Comparison of ENCODE assay signal across 20 mouse cellular contexts in genomic region chr6:92636431-92636830, GRCm38 (mm10).
"Had no signal": no experiment of that assay in that cellular context is flagged by ENCODE, and none has a peak within 500 bp of the region (broad histone marks: within the 10 kb centered on the region; RNA-seq: fewer than 3 reads in every experiment).

No protein-coding gene starts in this region.

- H3K27ac ChIP-seq: liver, embryonic 15.5 days; midbrain, embryonic 10.5 days; midbrain, embryonic 12.5 days; neural tube, embryonic 13.5 days; neural tube, embryonic 15.5 days had no signal

- ATAC-seq: liver, postnatal 0 days; midbrain, embryonic 16.5 days had no signal

- H3K9me3 ChIP-seq: liver, embryonic 15.5 days; midbrain, embryonic 10.5 days; midbrain, embryonic 12.5 days; neural tube, embryonic 13.5 days; neural tube, embryonic 15.5 days had no signal

- H3K27me3 ChIP-seq: liver, embryonic 15.5 days; midbrain, embryonic 12.5 days; neural tube, embryonic 13.5 days; neural tube, embryonic 15.5 days had no signal

- H3K4me2 ChIP-seq: liver, embryonic 15.5 days; lung, embryonic 14.5 days; midbrain, embryonic 12.5 days; neural tube, embryonic 13.5 days; neural tube, embryonic 15.5 days had no signal

- H3K4me1 ChIP-seq: liver, embryonic 15.5 days; midbrain, embryonic 10.5 days; midbrain, embryonic 12.5 days; neural tube, embryonic 13.5 days; neural tube, embryonic 15.5 days had no signal

- H3K9ac ChIP-seq: liver, embryonic 15.5 days; liver, postnatal 0 days; lung, embryonic 14.5 days; midbrain, embryonic 12.5 days; neural tube, embryonic 13.5 days; neural tube, embryonic 15.5 days had no signal

- DNase-seq: liver, postnatal 0 days; lung, embryonic 14.5 days; lung, postnatal 14 days; lung, postnatal 36 days; midbrain, embryonic 14.5 days; retina, postnatal 1 day; right cerebral cortex, adult 18-20 months; right cerebral cortex, postnatal 25 days; right cerebral cortex, postnatal 4 days; spleen, adult 18-20 months; thymus, adult 18-20 months; thymus, postnatal 14 days; thymus, postnatal 36 days had no signal

- H3K4me3 ChIP-seq: liver, embryonic 15.5 days; midbrain, embryonic 10.5 days; midbrain, embryonic 12.5 days; myocyte; neural tube, embryonic 13.5 days; neural tube, embryonic 15.5 days had no signal

- H3K36me3 ChIP-seq: liver, embryonic 15.5 days; midbrain, embryonic 10.5 days; midbrain, embryonic 12.5 days; neural tube, embryonic 13.5 days; neural tube, embryonic 15.5 days had no signal
